Mouse (Mus musculus): ENCODE data around the gene Mapk10. TPM values are rescaled to one million over a fixed set of nuclear protein-coding genes. Genes with fewer than 3 reads are reported as not detected.

Mapk10 gene
- polyA plus RNA-seq, 1 experiment: 0.16 TPM

DNA sequence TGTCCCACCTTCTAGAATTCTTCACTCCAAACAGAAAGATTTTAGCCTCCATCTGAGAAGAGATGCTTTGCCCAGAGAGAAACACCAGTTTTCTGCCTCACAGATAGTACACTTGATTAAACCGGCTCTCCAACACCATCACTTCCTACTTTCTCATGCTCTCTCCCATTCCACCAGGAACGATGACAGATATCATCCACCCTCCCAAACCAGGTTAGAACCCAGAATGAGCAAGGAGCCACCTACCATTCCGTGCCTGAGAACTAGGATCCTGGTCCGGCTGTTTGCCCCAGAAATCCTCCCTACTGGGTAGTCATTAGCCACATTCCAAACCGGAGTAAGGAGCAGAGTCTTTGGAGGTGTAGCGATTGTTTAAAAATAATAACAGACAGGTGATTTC, 490 bp downstream of the Mapk10 start:
- no peak overlapping the region for H3K27ac ChIP-seq (ENCODE audit: insufficient read depth, low read depth, low read length)
- no peaks in the 10 kb centered on the region for H3K4me1 ChIP-seq (ENCODE audit: control insufficient read depth, insufficient read depth, insufficient read length, low read length)
- H3K36me3 ChIP-seq (ENCODE audit: control insufficient read depth, insufficient read depth, low read length): no peaks in the 10 kb centered on the region
- WGBS: 21% methylated on average over 6 of the region's 6 CpGs
- H3K27me3 ChIP-seq (ENCODE audit: control insufficient read depth, insufficient read depth, low read length): no peaks in the 10 kb centered on the region
- TF ChIP-seq POLR2A (IDR thresholded peaks at IDR 0.05; ENCODE audit: low read depth, low read length): no peak
- no peak for TF ChIP-seq CTCF (IDR thresholded peaks at IDR 0.05; ENCODE audit: extremely low read depth, insufficient read length, insufficient replicate concordance, low read depth, low read length)
- H3K4me3 ChIP-seq (ENCODE audit: low read depth, low read length): no peak overlapping the region

DNA sequence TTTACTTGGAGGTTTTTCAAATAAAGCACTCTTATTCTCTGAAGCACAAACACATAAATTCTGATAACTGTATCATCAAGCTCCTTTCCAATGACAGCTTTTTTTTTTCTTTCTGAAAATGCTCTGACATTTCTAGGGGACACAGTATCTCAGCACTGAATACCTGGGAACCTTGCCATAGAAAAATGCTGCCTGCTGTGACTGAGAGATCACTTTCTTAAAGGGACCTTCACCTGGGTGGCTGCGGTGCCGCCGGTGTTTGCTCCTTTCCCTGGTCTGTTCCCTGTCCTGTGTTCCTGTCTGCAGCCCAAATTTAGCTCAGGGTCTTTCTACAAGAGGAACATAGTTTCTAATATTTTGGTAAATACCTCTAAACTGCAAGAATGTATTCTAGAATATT, 1.1 kb downstream of the Mapk10 start:
- H3K36me3 ChIP-seq (ENCODE audit: control insufficient read depth, insufficient read depth, low read length): no peaks in the 10 kb centered on the region
- no peak overlapping the region for H3K27ac ChIP-seq (ENCODE audit: insufficient read depth, low read depth, low read length)
- no peak overlapping the region for H3K4me3 ChIP-seq (ENCODE audit: low read depth, low read length)
- no peaks in the 10 kb centered on the region for H3K27me3 ChIP-seq (ENCODE audit: control insufficient read depth, insufficient read depth, low read length)
- no peaks in the 10 kb centered on the region for H3K4me1 ChIP-seq (ENCODE audit: control insufficient read depth, insufficient read depth, insufficient read length, low read length)
- TF ChIP-seq CTCF (IDR thresholded peaks at IDR 0.05; ENCODE audit: extremely low read depth, insufficient read length, insufficient replicate concordance, low read depth, low read length): no peak
- TF ChIP-seq POLR2A (IDR thresholded peaks at IDR 0.05; ENCODE audit: low read depth, low read length): no peak
- WGBS: 46% methylated on average over 3 of the region's 3 CpGs

DNA sequence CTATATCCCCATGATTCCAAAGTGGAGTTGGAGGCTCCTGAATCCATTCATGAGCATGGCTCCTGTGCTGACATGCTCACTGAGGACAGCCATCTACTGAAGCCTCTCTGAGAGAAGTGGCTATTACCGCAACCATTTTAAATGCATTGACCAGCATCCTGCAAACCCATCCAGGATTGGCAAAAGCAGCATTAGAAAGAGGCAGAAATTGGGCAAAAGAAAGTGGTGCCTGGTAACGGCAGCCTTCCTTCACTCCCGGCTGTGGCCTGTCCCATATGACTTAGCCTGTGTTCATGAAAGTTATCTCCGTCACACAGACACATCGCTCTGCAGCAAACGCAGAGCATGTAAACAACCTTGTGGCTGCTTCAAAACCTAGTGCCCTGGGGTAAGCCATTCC, 1.6 kb downstream of the Mapk10 start:
- H3K27ac ChIP-seq (ENCODE audit: insufficient read depth, low read depth, low read length): no peak overlapping the region

DNA sequence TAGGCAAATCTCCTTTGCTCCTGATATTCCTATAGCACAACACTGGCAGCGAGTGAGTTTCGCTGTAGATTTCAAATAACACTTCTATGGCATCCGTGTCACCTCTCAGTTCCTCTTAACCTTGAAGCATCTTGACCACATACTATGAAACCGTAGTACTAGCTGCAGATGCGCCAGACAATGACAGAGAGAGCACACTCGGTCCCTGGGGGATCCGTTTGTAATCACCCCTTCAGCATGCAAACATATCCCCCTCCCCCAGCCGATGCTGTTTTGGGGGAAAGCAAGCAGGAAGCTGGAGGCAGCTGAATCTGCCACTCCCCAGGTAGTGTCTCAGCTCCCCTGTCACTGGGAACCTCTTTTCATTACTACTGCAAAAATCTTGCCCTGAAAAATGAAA, 2.3 kb downstream of the Mapk10 start:
- WGBS: 55% methylated on average over 8 of the region's 8 CpGs
- H3K36me3 ChIP-seq (ENCODE audit: control insufficient read depth, insufficient read depth, low read length): no peaks in the 10 kb centered on the region
- TF ChIP-seq CTCF (IDR thresholded peaks at IDR 0.05; ENCODE audit: extremely low read depth, insufficient read length, insufficient replicate concordance, low read depth, low read length) (no peak), POLR2A (IDR thresholded peaks at IDR 0.05; ENCODE audit: low read depth, low read length) (no peak)

More for the DNA sequence above, 1.6 kb downstream of the Mapk10 start:
- H3K4me3 ChIP-seq (ENCODE audit: low read depth, low read length): no peak overlapping the region
- WGBS: 53% methylated on average over 6 of the region's 6 CpGs
- no peaks in the 10 kb centered on the region for H3K4me1 ChIP-seq (ENCODE audit: control insufficient read depth, insufficient read depth, insufficient read length, low read length)
- no peaks in the 10 kb centered on the region for H3K27me3 ChIP-seq (ENCODE audit: control insufficient read depth, insufficient read depth, low read length)
- TF ChIP-seq POLR2A (IDR thresholded peaks at IDR 0.05; ENCODE audit: low read depth, low read length) (no peak), CTCF (IDR thresholded peaks at IDR 0.05; ENCODE audit: extremely low read depth, insufficient read length, insufficient replicate concordance, low read depth, low read length) (no peak)
- no peaks in the 10 kb centered on the region for H3K36me3 ChIP-seq (ENCODE audit: control insufficient read depth, insufficient read depth, low read length)

DNA sequence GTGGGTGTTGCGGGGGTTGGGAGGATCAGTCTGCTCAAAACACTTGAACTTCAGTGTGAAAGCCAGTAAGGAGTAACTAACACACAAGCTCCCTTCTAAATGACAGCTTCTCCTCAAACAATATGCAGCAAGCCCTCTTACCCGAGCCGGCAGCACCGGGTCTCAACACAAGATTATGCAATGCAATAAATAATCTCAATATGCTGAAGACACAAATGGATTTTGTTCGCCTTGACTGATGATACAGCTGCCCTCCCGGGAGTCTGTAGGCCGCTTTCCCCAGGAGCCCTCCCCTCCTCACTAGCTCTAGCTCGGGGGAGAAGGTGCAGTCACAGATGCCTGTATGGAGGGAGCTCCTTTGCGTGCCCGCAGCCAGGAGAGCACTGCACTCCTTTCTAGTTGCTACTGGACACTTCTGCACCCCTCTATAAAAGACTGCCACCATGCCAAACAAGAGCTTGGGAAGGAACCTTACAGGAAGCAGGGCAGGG, 3.1 kb downstream of the Mapk10 start:
- no peaks in the 10 kb centered on the region for H3K27me3 ChIP-seq (ENCODE audit: control insufficient read depth, insufficient read depth, low read length)
- H3K27ac ChIP-seq (ENCODE audit: insufficient read depth, low read depth, low read length): no peak overlapping the region
- 73% methylated on average over 10 of the region's 10 CpGs for WGBS
- H3K4me1 ChIP-seq (ENCODE audit: control insufficient read depth, insufficient read depth, insufficient read length, low read length): no peaks in the 10 kb centered on the region
- H3K36me3 ChIP-seq (ENCODE audit: control insufficient read depth, insufficient read depth, low read length): no peaks in the 10 kb centered on the region
- TF ChIP-seq POLR2A (IDR thresholded peaks at IDR 0.05; ENCODE audit: low read depth, low read length) (no peak), CTCF (IDR thresholded peaks at IDR 0.05; ENCODE audit: extremely low read depth, insufficient read length, insufficient replicate concordance, low read depth, low read length) (no peak)
- H3K4me3 ChIP-seq (ENCODE audit: low read depth, low read length): no peak overlapping the region

More for the DNA sequence above, 2.3 kb downstream of the Mapk10 start:
- Histone ChIP-seq H3K27ac (ENCODE audit: insufficient read depth, low read depth, low read length) (no peak overlapping the region), H3K4me1 (ENCODE audit: control insufficient read depth, insufficient read depth, insufficient read length, low read length) (no peaks in the 10 kb centered on the region), H3K27me3 (ENCODE audit: control insufficient read depth, insufficient read depth, low read length) (no peaks in the 10 kb centered on the region), H3K4me3 (ENCODE audit: low read depth, low read length) (no peak overlapping the region)

DNA sequence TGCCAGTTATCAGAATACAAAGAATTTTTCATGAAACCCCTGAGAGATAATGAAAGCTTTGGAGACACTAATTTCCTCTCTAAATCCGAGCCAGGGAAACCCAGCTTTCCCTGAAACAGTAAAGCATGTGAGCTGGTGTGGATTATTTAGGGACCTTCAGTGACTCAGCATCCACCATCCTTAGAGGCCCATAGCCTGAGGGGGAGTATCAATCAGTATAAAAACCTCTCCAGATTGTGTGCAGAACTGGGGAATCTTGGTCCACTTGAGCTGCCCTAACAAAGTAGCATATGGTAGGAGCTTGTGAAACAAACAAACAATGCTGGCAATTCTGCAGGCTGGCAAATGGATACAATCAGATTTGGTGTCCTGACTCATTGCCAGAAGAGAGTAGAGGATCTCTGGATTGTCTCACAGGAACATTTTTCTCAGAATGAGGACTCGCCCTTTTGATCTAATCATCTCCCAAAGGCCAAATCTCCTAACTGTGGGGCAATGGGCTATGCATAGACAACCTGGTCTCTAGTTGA, 13.3 kb downstream of the Mapk10 start:
- TF ChIP-seq POLR2A (IDR thresholded peaks at IDR 0.05; ENCODE audit: low read depth, low read length) (no peak), CTCF (IDR thresholded peaks at IDR 0.05; ENCODE audit: extremely low read depth, insufficient read length, insufficient replicate concordance, low read depth, low read length) (no peak)
- WGBS: 58% methylated on average over 2 of the region's 2 CpGs
- no peak overlapping the region for H3K4me3 ChIP-seq (ENCODE audit: low read depth, low read length)
- no peaks in the 10 kb centered on the region for H3K36me3 ChIP-seq (ENCODE audit: control insufficient read depth, insufficient read depth, low read length)
- H3K27ac ChIP-seq (ENCODE audit: insufficient read depth, low read depth, low read length): no peak overlapping the region
- no peaks in the 10 kb centered on the region for H3K27me3 ChIP-seq (ENCODE audit: control insufficient read depth, insufficient read depth, low read length)
- H3K4me1 ChIP-seq (ENCODE audit: control insufficient read depth, insufficient read depth, insufficient read length, low read length): no peaks in the 10 kb centered on the region

DNA sequence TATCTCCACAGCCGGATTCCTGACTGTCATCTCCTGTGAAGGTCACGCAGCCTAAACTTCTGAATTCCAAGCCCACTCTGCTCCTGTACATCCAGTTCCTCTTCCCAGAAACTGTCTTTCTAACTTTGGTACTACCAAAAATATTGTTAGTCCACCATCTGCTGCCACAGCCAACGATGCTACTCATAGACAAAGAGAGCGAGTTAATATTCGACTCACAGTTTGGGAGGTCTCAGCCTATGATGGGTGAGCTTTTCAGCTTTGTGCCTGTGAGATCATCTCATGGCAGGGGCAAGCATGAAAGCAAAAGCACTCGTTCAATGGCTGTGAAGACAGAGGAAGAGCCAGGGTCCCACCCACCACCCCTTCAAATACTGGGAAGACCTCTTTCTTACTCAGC, 16.6 kb downstream of the Mapk10 start:
- no peaks in the 10 kb centered on the region for H3K27me3 ChIP-seq (ENCODE audit: control insufficient read depth, insufficient read depth, low read length)
- TF ChIP-seq CTCF (IDR thresholded peaks at IDR 0.05; ENCODE audit: extremely low read depth, insufficient read length, insufficient replicate concordance, low read depth, low read length): no peak
- WGBS: 46% methylated on average over 6 of the region's 6 CpGs
- H3K36me3 ChIP-seq (ENCODE audit: control insufficient read depth, insufficient read depth, low read length): no peaks in the 10 kb centered on the region
- no peak overlapping the region for H3K27ac ChIP-seq (ENCODE audit: insufficient read depth, low read depth, low read length)
- no peaks in the 10 kb centered on the region for H3K4me1 ChIP-seq (ENCODE audit: control insufficient read depth, insufficient read depth, insufficient read length, low read length)
- H3K4me3 ChIP-seq (ENCODE audit: low read depth, low read length): no peak overlapping the region

Measured in small intestine, adult 2 months (tissue).